Mouse (Mus musculus) bone marrow, adult 2 months (tissue): ENCODE results near the gene Ciart.

ENCODE experiments used
- CTCF ChIP-seq: fragments of 200-500 bp; IDR thresholded peaks from 2 replicates; pipeline ENCODE4 v1.5.1; 2011; ENCODE audit warnings: low read length, control low read depth; ENCODE audit not compliant: control insufficient read depth, insufficient read depth
- POLR2A ChIP-seq: fragments of 200-500 bp; IDR thresholded peaks from 2 replicates; pipeline ENCODE4 v1.6.1; 2011; ENCODE audit warnings: low read depth, mild to moderate bottlenecking, control low read depth, low read length, borderline replicate concordance; ENCODE audit not compliant: control insufficient read depth

- TF ChIP-seq POLR2A (peak; percentile 33; the same call in 1 of the 2 replicates), CTCF (no peak)
Measured at GRCm38 (mm10) chr3:95929581-95930470, 47.8 kb upstream of the Ciart start.
